Mouse (Mus musculus): Measurements from ENCODE around the gene Ubash3a. TPM values are rescaled to one million over a fixed set of nuclear protein-coding genes. Genes with fewer than 3 reads are reported as not detected.

Ubash3a gene
- polyA plus RNA-seq, 1 experiment from 2014 or later: 8.3 TPM

DNA sequence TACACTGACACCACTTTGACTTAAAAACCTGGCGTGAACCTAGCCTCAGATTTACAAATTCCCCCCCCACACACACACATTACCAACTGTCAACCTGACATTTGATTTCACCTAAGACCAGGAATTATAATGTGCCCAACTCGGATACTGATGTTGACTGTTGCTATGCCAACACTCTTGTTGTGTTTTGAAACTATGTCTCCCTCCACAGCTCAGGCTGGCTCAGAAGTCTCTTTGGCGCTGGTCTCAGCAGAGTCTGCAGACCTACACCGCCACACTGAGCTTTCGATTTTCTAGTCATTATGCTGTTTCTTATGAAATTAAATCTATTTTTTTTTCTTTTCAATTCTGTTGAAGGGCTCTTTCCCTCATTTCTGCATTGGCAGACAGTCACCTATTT, 55.0 kb downstream of the Ubash3a start:
- H3K4me3 ChIP-seq (ENCODE audit: low read length): no peak overlapping the region
- H3K9ac ChIP-seq (ENCODE audit: low read length): no peak overlapping the region
- 60% methylated on average over 5 of the region's 5 CpGs for WGBS
- no peaks in the 10 kb centered on the region for H3K9me3 ChIP-seq (replicated peaks; ENCODE audit: control insufficient read depth, low read length)
- H3K27me3 ChIP-seq (ENCODE audit: control insufficient read depth, insufficient read depth, low read length): no peaks in the 10 kb centered on the region
- no peaks in the 10 kb centered on the region for H3K36me3 ChIP-seq (ENCODE audit: control insufficient read depth, insufficient read depth)
- H3K4me2 ChIP-seq (ENCODE audit: low read depth, low read length): no peak overlapping the region
- ATAC-seq (replicated peaks; ENCODE audit: extremely low read depth, insufficient read depth, low FRiP score): no peak
- H3K27ac ChIP-seq (ENCODE audit: low read length): no peak overlapping the region
- no peaks in the 10 kb centered on the region for H3K4me1 ChIP-seq (ENCODE audit: control insufficient read depth, insufficient read depth, low read length)

- Histone ChIP-seq H3K9me3 (replicated peaks; ENCODE audit: control insufficient read depth, low read length) (no peaks in the 10 kb centered on the region), H3K9ac (ENCODE audit: low read length) (no peak overlapping the region), H3K36me3 (ENCODE audit: control insufficient read depth, insufficient read depth) (no peaks in the 10 kb centered on the region), H3K4me2 (ENCODE audit: low read depth, low read length) (no peak overlapping the region), H3K4me1 (ENCODE audit: control insufficient read depth, insufficient read depth, low read length) (no peaks in the 10 kb centered on the region), H3K4me3 (ENCODE audit: low read length) (no peak overlapping the region), H3K27me3 (ENCODE audit: control insufficient read depth, insufficient read depth, low read length) (no peaks in the 10 kb centered on the region), H3K27ac (ENCODE audit: low read length) (no peak overlapping the region)
- ATAC-seq (replicated peaks; ENCODE audit: extremely low read depth, insufficient read depth, low FRiP score): no peak
- WGBS: 92% methylated on average over 5 of the region's 5 CpGs
Measured at GRCm38 (mm10) chr17:31263770-31264169, 56.1 kb downstream of the Ubash3a start.

DNA sequence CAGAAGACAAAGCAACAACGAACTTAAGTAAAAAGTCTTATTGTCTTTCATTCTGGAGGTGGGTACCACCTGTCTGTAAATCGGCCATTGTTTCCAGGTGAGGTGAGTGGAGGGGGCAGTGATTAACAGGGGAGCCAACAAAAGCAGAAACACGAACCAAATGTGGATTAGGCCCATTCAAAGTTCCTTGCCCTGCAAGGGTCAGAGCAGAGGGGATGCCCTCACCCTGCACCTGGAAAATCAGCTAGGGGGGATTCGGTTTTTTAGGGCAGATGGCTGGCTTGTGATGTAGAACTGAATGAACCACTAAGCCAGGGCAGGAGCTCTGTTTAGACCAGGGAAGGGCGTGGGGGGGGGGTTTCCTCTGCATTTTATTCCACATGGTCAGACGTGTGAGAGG, 56.7 kb downstream of the Ubash3a start:
- no peak overlapping the region for H3K4me2 ChIP-seq (ENCODE audit: low read depth, low read length)
- no peaks in the 10 kb centered on the region for H3K9me3 ChIP-seq (replicated peaks; ENCODE audit: control insufficient read depth, low read length)
- no peak overlapping the region for H3K9ac ChIP-seq (ENCODE audit: low read length)
- H3K36me3 ChIP-seq (ENCODE audit: control insufficient read depth, insufficient read depth): no peaks in the 10 kb centered on the region
- H3K4me1 ChIP-seq (ENCODE audit: control insufficient read depth, insufficient read depth, low read length): no peaks in the 10 kb centered on the region
- no peak overlapping the region for H3K27ac ChIP-seq (ENCODE audit: low read length)
- no peaks in the 10 kb centered on the region for H3K27me3 ChIP-seq (ENCODE audit: control insufficient read depth, insufficient read depth, low read length)
- no peak overlapping the region for H3K4me3 ChIP-seq (ENCODE audit: low read length)
- ATAC-seq (replicated peaks; ENCODE audit: extremely low read depth, insufficient read depth, low FRiP score): no peak
- 71% methylated on average over 6 of the region's 6 CpGs for whole genome bisulfite sequencing

GRCm38 (mm10) chr17:31265171-31265572, 57.5 kb downstream of the Ubash3a start:
- H3K27me3 ChIP-seq (ENCODE audit: control insufficient read depth, insufficient read depth, low read length): no peaks in the 10 kb centered on the region
- H3K4me3 ChIP-seq (ENCODE audit: low read length): no peak overlapping the region
- H3K9ac ChIP-seq (ENCODE audit: low read length): no peak overlapping the region
- no peak overlapping the region for H3K27ac ChIP-seq (ENCODE audit: low read length)
- H3K4me2 ChIP-seq (ENCODE audit: low read depth, low read length): no peak overlapping the region
- no peaks in the 10 kb centered on the region for H3K4me1 ChIP-seq (ENCODE audit: control insufficient read depth, insufficient read depth, low read length)
- no peak for ATAC-seq (replicated peaks; ENCODE audit: extremely low read depth, insufficient read depth, low FRiP score)
- no peaks in the 10 kb centered on the region for H3K9me3 ChIP-seq (replicated peaks; ENCODE audit: control insufficient read depth, low read length)
- 30% methylated on average over 3 of the region's 3 CpGs for WGBS
- H3K36me3 ChIP-seq (ENCODE audit: control insufficient read depth, insufficient read depth): no peaks in the 10 kb centered on the region

GRCm38 (mm10) chr17:31265831-31266230, 58.2 kb downstream of the Ubash3a start:
- H3K36me3 ChIP-seq (ENCODE audit: control insufficient read depth, insufficient read depth): no peaks in the 10 kb centered on the region
- H3K4me1 ChIP-seq (ENCODE audit: control insufficient read depth, insufficient read depth, low read length): no peaks in the 10 kb centered on the region
- no peaks in the 10 kb centered on the region for H3K27me3 ChIP-seq (ENCODE audit: control insufficient read depth, insufficient read depth, low read length)
- 88% methylated on average over 9 of the region's 9 CpGs for WGBS
- no peak overlapping the region for H3K4me2 ChIP-seq (ENCODE audit: low read depth, low read length)
- no peak overlapping the region for H3K4me3 ChIP-seq (ENCODE audit: low read length)
- H3K9me3 ChIP-seq (replicated peaks; ENCODE audit: control insufficient read depth, low read length): no peaks in the 10 kb centered on the region
- ATAC-seq (replicated peaks; ENCODE audit: extremely low read depth, insufficient read depth, low FRiP score): no peak
- H3K9ac ChIP-seq (ENCODE audit: low read length): no peak overlapping the region
- H3K27ac ChIP-seq (ENCODE audit: low read length): no peak overlapping the region

GRCm38 (mm10) chr17:31266321-31266950, 58.8 kb downstream of the Ubash3a start:
- H3K9ac ChIP-seq (ENCODE audit: low read length): no peak overlapping the region
- WGBS: 84% methylated on average over 7 of the region's 7 CpGs
- H3K36me3 ChIP-seq (ENCODE audit: control insufficient read depth, insufficient read depth): no peaks in the 10 kb centered on the region
- ATAC-seq (replicated peaks; ENCODE audit: extremely low read depth, insufficient read depth, low FRiP score): no peak
- no peaks in the 10 kb centered on the region for H3K9me3 ChIP-seq (replicated peaks; ENCODE audit: control insufficient read depth, low read length)
- no peaks in the 10 kb centered on the region for H3K27me3 ChIP-seq (ENCODE audit: control insufficient read depth, insufficient read depth, low read length)
- no peak overlapping the region for H3K27ac ChIP-seq (ENCODE audit: low read length)
- no peaks in the 10 kb centered on the region for H3K4me1 ChIP-seq (ENCODE audit: control insufficient read depth, insufficient read depth, low read length)
- no peak overlapping the region for H3K4me2 ChIP-seq (ENCODE audit: low read depth, low read length)
- no peak overlapping the region for H3K4me3 ChIP-seq (ENCODE audit: low read length)

DNA sequence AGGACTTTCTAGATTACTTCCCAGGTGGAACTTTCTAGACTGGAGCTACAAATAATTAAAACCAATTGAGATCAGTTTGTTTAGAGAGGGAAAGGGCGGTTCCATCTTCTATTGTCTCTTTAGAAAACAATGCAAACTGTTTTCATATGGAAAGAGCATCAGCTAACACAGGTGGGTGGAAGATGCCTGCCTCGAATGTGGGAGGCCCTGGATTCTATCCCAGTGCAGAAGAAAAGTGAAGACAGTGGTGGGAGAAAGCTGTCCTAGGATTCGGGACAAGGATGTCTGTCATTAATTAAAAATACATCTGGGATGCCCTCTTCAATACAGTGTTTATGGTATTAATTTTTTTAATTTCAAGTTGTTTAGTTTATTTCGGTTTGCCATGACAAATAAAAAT, 59.5 kb downstream of the Ubash3a start:
- no peaks in the 10 kb centered on the region for H3K36me3 ChIP-seq (ENCODE audit: control insufficient read depth, insufficient read depth)
- no peak for ATAC-seq (replicated peaks; ENCODE audit: extremely low read depth, insufficient read depth, low FRiP score)
- H3K4me3 ChIP-seq (ENCODE audit: low read length): no peak overlapping the region
- WGBS: 72% methylated on average over 4 of the region's 4 CpGs
- H3K27me3 ChIP-seq (ENCODE audit: control insufficient read depth, insufficient read depth, low read length): no peaks in the 10 kb centered on the region
- no peaks in the 10 kb centered on the region for H3K4me1 ChIP-seq (ENCODE audit: control insufficient read depth, insufficient read depth, low read length)
- no peak overlapping the region for H3K4me2 ChIP-seq (ENCODE audit: low read depth, low read length)
- H3K9me3 ChIP-seq (replicated peaks; ENCODE audit: control insufficient read depth, low read length): no peaks in the 10 kb centered on the region
- no peak overlapping the region for H3K9ac ChIP-seq (ENCODE audit: low read length)
- H3K27ac ChIP-seq (ENCODE audit: low read length): no peak overlapping the region

GRCm38 (mm10) chr17:31267603-31268002, 59.9 kb downstream of the Ubash3a start:
- Histone ChIP-seq H3K36me3 (ENCODE audit: control insufficient read depth, insufficient read depth) (no peaks in the 10 kb centered on the region), H3K9ac (ENCODE audit: low read length) (no peak overlapping the region), H3K9me3 (replicated peaks; ENCODE audit: control insufficient read depth, low read length) (no peaks in the 10 kb centered on the region), H3K27me3 (ENCODE audit: control insufficient read depth, insufficient read depth, low read length) (no peaks in the 10 kb centered on the region; the same call in 1 of the 2 replicates), H3K4me2 (ENCODE audit: low read depth, low read length) (no peak overlapping the region), H3K4me1 (ENCODE audit: control insufficient read depth, insufficient read depth, low read length) (no peaks in the 10 kb centered on the region), H3K4me3 (ENCODE audit: low read length) (no peak overlapping the region), H3K27ac (ENCODE audit: low read length) (no peak overlapping the region)
- WGBS: 83% methylated on average over 6 of the region's 6 CpGs
- no peak for ATAC-seq (replicated peaks; ENCODE audit: extremely low read depth, insufficient read depth, low FRiP score)

DNA sequence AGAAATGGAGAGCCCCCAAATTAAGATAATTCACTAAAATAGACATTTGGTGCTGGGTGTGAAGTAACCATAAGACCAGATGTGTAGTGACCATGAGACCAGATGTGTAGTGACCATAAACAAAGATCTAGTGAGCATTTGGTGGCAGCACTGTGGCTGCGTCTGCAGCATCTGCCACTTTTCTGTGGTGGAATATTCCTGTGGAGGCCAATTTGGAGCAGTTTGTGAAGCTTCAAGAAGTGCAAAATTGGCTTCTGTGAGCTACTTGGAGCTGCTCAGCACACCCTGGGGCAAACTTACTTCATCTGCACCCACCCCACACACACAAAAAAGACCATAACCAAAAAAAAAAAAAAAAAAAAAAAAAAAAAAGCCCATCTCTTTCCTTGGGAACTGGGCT, 60.3 kb downstream of the Ubash3a start:
- Histone ChIP-seq H3K36me3 (ENCODE audit: control insufficient read depth, insufficient read depth) (no peaks in the 10 kb centered on the region), H3K4me2 (ENCODE audit: low read depth, low read length) (no peak overlapping the region), H3K4me3 (ENCODE audit: low read length) (no peak overlapping the region), H3K27me3 (ENCODE audit: control insufficient read depth, insufficient read depth, low read length) (no peaks in the 10 kb centered on the region; the same call in 1 of the 2 replicates), H3K27ac (ENCODE audit: low read length) (no peak overlapping the region), H3K9ac (ENCODE audit: low read length) (no peak overlapping the region), H3K4me1 (ENCODE audit: control insufficient read depth, insufficient read depth, low read length) (no peaks in the 10 kb centered on the region), H3K9me3 (replicated peaks; ENCODE audit: control insufficient read depth, low read length) (no peaks in the 10 kb centered on the region)
- 83% methylated on average over 1 of the region's 1 CpGs for WGBS
- ATAC-seq (replicated peaks; ENCODE audit: extremely low read depth, insufficient read depth, low FRiP score): no peak

Measured in heart, embryonic 16.5 days (tissue).